Mouse (Mus musculus): ENCODE measurements around the gene Lmna.

Gene Lmna

DNA sequence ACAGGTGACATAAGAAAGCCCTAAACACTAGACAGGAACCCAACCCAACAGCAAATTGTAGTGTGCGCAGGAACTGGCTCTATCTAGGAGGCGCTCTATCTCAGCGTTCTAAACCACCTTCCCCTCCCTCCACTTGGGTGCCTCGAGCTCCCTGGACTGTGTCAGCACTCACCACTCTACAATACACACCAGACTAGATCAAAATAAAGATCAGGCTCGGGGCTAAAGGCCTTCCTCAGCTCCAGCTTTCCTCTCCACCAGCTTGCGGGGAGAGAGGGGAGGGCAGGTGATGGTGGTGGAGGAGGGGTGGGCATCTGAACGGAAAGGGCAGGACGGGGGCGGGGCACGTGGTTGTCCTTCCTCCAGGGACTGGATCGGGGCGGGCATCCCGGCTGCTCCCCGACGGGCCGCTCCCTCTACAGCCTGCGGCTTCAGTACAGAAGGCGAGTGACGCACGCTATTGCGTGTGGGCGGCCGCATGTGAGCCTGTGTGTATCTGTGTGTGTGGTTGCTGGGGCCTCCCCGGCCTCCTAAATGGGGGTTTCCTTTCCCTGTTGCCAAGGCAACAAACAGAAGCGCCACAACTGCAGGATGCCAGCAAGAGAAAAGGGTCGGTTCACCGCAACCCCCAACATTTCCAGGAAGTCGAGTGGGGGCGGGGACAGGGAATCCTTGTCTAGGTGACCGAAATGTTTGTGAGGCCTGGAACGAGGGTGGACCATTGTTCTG, at the start of gene Lmna:
TSS of gene Lmna (minus strand) at position 265 of the 729 bp plus-strand sequence.
- no peak for DNase-seq (ENCODE audit: low read depth, low spot score)

- no peak for DNase-seq (ENCODE audit: low read depth, low spot score)
These were observed 46.9 kb upstream of the Lmna start for GRCm38 (mm10) chr3:88556616-88557015.

DNA sequence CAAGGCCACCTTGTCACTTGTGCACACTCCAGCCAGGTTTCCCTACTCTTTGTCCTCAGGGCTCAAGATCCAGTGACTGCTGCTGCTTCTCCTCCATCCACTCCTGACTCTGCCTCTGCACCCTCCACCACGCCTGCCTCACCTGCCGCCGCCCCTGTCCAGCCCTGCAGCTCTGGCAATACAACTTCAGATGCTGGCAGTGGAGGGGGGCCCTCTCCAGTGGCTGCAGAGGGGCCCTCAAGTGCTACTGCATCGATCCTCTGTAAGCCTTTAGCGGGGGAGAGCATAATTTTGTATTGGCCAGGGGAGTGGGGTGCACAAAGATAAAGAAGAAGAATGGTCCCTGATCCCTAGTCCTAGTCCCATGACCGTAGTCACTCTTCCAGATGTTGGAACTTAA, 46.0 kb upstream of the Lmna start:
- no peak for DNase-seq (ENCODE audit: low read depth, low spot score)

- DNase-seq (ENCODE audit: low read depth, low spot score): no peak
These were observed 45.4 kb upstream of the Lmna start for GRCm38 (mm10) chr3:88555069-88555605.

DNA sequence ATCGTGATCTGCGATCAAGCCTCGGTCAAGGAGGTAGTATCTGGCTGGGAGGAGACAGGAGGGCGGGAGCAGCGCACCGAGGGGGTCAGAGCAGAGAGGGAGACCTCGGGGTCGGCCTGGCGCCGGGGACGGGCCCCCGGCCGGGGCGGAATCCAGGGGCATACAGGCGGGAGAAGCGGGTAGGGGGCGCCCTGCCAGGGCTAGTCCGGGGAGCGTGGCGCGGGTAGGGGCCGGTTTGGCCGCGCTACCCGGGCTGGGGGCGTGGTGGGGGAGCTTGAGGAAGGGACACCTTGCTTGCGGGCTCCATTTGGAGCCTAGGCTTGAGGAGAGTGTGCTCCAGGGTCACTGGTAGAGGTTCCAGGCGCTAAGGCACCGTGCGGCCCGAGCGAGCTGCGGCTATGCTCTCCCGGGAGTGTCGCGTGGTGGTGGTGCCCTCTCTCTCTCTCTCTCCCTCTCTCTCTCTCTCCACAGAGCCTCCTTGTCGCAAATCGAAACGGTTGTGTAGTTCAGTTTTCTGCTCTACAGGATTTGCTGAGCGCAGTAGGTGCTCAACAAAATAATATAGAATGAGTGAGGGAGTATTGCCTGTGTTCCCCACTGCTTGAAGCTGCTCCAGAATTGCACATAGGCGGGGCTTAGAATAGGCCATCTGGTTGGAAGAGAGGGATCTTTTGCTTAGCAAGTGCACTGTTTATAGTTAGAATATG, 44.3 kb upstream of the Lmna start:
- DNase-seq (ENCODE audit: low read depth, low spot score): no peak

DNA sequence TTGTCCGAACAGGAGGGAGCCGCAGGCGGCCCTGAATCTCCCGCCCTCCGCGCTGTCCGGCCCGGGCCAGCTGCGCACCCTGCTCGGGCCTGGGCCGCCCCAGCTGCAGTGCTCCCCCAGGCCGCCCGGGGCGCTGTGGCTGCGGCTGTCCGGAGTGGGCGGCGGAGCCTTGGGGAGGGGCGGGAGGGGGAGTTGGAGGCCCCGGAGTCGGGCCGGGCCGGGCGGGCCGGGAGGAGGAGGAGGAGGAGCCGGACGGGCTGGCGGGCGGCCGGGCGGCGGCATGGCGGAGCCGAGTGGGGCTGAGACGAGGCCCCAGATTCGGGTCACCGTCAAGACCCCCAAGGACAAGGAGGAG, 43.7 kb upstream of the Lmna start, which contains the start of gene Ubqln4:
TSS of gene Ubqln4 (plus strand) at position 234 of the 355 bp plus-strand sequence.
- DNase-seq (ENCODE audit: low read depth, low spot score): peak; percentile 77

GRCm38 (mm10) chr3:88552676-88553524, 43.1 kb upstream of the Lmna start, which contains the start of gene Lamtor2:
Gene Lamtor2 (minus strand): TSS chr3:88553074.
- DNase-seq (ENCODE audit: low read depth, low spot score): peak; percentile 94

- no peak for DNase-seq (ENCODE audit: low read depth, low spot score)
These were observed 42.4 kb upstream of the Lmna start for GRCm38 (mm10) chr3:88552082-88552645.

GRCm38 (mm10) chr3:88551586-88551985, 41.8 kb upstream of the Lmna start:
- no peak for DNase-seq (ENCODE audit: low read depth, low spot score)

DNA sequence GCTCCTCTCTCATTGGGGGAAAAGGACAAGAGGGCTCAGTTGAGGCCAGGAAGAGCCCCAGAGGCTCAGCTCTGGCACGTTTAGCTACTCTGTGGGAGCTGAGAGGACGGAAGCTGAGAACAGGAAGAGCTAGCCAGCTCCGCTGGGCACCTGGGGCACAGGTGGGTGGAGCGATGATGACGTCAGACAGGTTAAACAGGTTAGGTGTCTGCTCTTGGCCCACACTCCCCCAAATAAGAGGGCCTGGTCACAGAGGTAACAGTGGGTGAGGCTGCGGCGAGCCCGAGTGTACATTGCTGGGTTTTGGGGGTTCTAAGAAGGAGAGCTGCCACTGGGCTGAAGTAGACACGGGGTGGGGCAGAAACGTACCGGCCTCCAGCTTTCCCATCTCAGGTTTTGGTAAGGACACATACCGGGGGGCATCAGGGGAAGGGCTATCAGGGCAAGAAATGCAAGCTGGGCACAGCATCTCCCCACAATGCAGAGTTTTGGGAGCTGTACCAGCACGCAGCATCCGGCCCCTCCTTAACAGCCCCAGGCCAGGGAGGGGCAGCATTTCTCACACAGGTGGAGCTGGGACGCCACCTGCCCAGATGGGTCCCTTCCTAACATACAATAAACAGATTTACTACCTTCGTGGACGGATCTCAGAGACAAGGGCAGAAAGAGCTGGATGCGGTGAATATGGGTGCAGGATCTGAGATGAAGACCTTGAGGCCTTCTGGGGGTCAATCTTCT, 38.6 kb upstream of the Lmna start, which contains the start of gene Rab25:
TSS of gene Rab25 (minus strand) at position 121 of the 738 bp plus-strand sequence.
- DNase-seq (ENCODE audit: low read depth, low spot score): no peak

DNA sequence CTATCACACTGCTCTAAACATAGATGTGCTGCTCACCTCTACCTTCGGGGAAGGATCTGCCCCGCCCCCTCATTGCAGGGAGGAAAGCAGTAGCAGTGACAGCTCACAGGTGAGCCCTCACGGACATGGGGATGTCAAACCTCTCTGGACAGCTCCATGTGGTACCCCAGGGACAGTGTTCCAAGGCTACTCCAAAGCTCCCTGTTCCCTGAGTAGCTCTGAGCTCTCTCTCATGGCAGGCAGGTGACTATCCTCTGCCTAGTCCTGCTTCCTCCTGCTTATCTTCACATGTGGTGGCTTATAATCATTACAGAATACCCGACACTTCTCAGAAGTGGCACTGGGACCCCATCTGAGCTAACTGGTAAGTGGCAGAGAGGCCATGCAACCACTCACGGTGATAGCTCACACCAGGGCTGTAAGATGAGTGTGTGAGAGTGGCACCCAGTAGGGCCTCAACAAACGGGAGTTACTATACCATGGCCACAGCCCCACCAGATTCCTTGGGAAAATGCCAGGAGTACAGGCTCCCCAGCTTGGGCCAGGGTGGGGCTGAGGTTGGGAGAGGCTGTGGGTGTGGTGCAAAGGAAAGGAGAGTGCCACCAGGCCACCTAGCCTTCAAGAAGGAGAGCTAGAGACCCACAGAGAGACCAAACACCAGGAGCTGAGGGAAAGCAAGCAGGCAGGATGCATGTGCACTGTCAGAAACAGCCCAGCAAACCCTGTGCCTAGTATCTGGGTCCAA, 37.1 kb upstream of the Lmna start:
- no peak for DNase-seq (ENCODE audit: low read depth, low spot score)

- DNase-seq (ENCODE audit: low read depth, low spot score): no peak
These were observed 35.3 kb upstream of the Lmna start for GRCm38 (mm10) chr3:88544955-88545591.

DNA sequence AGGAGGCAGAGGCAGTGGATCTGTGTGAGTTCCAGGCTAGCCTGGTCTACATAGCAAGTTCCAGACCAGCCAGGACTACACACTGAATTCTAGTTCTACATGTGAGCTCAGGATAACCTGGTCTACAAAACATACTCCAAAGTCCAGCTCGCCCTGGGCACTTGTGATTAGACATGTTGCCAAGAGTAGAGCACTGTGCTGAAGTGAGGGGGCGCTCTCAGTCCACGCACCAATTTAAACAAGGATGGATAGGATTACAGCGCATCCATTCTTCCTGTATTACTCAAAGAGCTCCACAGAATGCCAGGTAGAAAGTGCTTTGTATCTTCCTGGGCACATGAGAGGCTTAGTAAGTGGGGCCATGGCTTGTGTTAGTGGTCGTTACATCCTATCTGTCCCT, 34.8 kb upstream of the Lmna start:
- DNase-seq (ENCODE audit: low read depth, low spot score): no peak

DNA sequence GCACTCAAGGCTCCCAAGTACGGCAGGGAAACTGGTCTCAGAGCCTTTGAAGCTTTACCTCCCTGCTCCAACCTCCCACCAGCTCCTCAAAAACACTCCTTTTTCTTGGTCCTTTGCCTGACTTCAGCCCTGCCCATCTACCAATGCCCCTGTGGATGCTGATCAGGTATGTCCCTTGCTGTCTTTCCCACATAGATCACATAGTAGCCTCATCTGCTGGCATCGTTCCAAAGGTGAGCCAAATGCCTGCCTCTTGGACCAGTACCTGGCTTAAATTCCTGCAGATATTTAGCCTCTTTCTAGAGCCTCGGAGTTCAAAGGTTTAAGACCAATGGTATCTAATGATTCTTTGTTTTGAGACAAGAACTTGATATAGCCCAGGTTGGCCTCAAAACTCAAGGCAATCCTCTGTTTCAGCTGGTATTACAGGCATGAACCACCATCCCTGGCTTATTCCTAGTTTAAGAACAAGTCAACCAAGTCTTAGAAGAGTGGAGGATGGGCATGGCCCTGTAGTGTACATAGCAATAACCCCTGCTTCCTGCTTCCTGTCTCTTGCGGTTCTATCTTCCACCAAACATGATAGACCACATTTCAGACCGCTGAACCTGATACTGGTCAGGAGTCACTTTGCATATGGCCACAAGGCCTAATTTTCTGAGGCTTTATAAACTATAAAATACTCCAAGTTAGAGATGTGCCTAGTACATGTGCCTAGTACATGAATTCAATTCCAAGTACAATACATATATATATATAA, 34.1 kb upstream of the Lmna start:
- no peak for DNase-seq (ENCODE audit: low read depth, low spot score)

- no peak for DNase-seq (ENCODE audit: low read depth, low spot score)
These were observed 33.4 kb upstream of the Lmna start for GRCm38 (mm10) chr3:88543174-88543573.

DNA sequence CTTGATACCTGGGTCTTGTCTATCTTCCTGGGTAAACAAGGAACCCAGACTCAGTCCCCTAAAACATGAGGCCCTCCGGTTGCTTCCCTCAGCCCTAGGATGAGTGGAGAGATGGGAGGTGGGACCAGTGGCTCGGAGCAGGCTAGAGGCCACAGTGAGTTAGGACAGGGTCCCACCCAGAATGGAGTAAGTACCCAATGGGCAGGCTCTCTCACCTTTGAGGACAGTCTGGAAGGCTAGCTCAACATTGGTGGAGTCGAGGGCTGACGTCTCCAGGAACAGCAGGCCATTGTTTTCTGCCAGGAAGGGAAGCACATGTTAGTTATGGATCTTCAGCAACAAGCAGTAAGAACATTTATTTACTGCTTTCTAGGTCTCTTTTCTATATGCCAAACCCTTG, 32.7 kb upstream of the Lmna start:
- DNase-seq (ENCODE audit: low read depth, low spot score): no peak

DNA sequence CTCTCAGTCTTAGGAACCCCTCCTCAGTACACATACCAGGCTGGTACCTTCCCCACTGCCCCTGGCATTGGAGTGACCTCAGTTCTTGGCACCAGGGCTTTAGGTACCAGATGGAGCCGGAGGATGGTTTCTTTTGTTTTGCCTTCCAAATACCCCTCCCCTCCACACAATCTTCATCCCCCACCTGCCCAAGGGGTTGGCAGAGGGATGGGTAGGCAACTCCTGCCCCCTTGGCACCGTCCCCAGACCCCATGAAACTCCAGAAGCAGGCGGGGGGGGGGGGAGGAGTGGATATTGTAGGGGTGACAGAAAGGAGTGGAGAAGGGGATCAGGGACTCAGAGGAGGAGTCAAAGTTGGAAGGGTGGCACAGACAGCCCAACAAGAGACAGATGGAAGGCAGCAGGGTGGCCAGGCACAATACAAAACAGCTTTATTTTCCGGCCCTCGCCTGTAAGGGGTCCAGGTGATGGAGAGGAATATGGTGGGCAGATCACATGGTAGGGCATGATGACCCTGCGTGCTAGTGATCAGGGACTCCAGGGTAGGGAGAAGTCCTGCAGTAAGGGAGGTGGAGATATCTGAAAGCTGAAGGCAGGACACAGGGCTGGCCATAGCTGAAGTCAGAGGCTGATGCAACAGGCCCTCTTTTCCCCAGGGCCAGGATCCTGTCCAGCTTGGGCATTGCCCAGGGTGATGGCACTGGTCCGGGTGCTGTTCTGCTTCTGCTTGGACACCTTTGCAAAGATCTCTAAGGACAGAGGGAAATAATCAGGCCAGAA, 32.1 kb upstream of the Lmna start:
- no peak for DNase-seq (ENCODE audit: low read depth, low spot score)

- DNase-seq (ENCODE audit: low read depth, low spot score): no peak
These were observed 30.3 kb upstream of the Lmna start for GRCm38 (mm10) chr3:88540085-88540484.

Measured in retina, adult 2 months (tissue).